Mouse (Mus musculus) CD8-positive naive resting alpha-beta T cell, adult 2 months (primary cell): ENCODE measurements around the gene Aagab.

Experiments
- DNase-seq, 2 experiments: peaks; one replicate each; pipeline ENCODE4 v3.0.0; 2022; ENCODE audit warnings: low read depth in 2 of 2, low spot score in 2 of 2

The Aagab gene

DNA sequence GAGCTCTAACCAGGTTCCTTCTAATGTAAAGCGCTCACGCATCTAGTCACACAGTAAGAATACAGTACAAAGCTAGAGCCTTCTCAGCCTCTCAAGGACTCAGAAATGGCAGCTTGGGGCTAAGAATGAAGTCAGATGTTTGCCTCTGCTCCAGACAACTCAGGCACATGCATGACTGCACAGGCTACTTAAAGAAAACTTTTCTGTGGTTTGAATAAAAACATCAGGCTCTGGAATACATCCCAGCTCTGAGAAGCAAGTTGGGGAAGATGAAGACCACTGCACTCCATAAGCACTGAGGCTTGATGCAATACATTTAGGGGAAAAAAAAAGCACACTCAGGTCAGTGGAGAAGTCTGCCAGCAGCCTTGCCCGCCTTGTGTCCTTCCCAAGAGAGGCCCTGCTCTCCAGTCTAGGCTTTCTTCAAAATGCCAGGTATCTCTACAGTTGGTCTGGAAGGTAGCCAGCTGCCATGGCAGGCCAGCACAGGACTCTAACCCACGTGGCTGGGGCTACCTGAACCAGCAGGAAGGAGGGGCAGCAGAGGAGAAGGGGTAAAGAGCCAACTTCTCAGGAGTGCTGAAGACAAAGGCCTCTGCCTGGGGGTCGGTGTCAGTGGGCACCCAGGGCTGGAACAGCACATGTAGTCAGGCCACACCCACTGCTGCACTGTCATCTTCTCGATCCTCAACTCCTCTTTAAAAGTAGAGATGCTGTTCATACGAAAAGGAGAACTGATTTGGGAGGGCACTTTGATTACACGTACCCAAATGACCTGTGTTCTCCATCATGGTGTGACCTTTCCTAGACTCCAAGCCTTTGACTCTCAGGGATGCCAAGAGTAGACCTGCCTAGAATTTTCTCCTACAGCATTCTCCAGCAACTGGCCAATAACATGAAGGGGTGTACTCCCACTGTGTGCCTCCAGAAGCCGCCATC is 45.4 kb downstream of the Aagab start:
- DNase-seq, result no peak

DNA sequence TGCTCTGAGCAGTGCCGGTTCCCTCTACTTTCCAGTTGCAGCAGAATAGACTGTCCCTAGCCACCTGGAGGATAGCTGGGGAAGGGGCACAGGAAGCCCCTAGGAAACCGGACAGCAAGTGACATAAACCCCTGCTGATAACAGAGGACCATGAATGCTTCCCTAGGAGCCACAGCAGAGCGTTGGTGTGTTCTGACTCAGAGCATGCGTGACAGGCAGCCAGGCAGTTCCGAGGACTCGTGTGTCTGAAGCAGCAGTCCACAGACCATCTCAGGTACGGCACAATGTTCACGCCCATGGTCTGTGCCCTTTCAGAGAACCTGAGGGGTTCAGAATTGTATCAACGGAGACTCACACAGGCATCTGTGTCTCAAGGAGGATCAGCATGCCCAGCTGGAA is 46.1 kb downstream of the Aagab start:
- no peak for DNase-seq

GRCm38 (mm10) chr9:63649841-63650545 is 47.5 kb downstream of the Aagab start:
- DNase-seq, result peak in 1 of 2 experiments; percentile 31

DNA sequence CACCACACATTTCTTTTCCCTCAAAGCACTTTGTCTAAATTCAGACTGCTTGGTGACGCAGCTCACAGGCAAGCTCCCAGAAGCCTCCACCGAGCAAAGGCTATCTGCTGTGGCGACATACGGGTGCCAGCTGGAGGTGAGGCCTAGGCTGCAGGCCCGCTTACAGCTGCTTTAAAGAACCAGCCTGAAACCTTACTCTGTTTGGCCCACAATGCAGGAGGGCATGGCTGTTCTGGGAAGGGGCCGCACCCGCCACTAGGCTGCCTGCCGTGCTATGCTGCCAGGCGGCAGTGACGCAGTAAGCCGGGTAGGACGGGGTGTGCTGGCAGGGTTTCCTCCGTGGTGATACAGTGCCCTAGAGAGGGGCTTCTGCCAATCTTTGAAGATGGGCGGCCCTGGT is 48.4 kb downstream of the Aagab start:
- no peak for DNase-seq

GRCm38 (mm10) chr9:63651594-63651993 is 49.1 kb downstream of the Aagab start:
- no peak for DNase-seq

DNA sequence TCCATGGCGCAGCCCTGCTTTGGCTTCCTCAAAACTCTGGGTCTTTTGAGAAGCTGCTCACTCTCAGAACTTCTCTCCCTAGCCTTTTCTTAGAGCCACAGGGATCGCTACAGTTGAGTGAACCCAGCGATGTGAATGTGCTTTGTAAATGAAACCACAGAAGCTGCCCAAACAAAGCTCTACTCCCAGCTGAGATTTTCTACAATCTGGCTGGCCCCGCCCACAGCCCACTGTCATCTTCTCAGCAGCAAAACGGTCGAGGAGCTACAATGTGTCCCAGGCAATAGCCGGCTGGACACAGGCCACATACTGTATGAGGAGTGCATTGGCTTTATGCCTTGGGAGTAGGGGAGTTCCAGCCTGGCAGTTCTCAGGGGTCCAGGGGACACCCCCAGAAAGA is 51.2 kb downstream of the Aagab start:
- no peak for DNase-seq

DNA sequence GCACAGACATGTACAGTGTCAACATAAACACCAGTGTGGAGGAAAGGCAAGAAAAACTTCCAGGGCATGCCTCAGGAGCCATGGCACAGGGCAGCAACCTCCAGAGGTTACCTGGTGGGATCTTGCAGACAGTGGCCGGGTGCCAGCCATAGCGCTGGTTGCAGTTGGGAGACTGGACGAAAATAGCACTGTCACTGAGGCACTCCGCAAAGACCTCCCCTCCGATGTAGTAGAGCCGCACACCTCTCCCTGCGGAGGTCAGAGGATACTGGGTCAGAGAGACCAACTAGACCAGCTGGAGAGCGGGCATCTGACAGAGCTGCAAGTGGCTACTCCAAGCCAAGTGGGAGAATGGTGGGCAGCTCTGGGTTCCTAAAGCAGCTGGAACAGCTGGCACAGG is 52.1 kb downstream of the Aagab start:
- DNase-seq, result no peak

DNA sequence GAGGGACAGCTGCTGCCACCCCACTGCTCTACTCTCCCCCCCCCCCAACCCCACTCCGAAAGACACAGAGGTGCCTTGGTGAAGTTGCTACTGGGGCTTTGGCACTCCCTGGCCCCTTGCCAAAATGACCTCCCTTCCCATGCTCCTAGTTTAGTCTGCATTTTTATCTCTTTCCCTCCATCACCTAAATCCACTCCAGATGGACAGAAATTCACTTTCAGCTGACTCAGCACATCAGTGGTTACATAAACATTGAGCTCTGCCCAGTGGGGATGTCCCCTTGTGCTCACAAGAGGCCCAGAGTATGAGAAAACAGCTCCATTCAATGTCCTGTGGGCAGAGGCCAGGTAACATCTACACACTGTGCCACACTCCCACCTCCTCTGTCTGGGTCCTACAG is 52.6 kb downstream of the Aagab start:
- no peak for DNase-seq

- DNase-seq, result no peak
These were observed 54.7 kb downstream of the Aagab start for GRCm38 (mm10) chr9:63657167-63657566.

DNA sequence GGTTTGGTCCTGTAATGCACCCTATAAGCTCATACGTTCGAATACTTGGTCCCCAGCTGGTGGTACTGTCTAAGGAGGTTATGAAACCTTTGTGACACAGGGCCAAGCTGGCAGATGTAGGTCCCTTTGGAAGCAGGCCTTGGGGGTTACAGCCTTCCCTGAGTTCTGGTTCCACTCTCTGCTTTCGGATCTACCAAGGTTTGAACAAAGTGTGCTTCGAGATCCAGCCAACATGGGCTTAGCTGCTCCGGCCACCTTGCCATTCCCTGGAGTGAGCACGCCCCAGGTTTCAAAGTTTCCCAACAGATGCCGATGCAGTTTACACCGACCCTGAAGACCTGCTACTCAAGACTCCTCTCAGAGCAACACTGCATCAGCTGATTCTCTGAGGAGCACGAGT is 56.0 kb downstream of the Aagab start:
- DNase-seq, result no peak

- no peak for DNase-seq
These were observed 56.5 kb downstream of the Aagab start for GRCm38 (mm10) chr9:63658970-63659371.

DNA sequence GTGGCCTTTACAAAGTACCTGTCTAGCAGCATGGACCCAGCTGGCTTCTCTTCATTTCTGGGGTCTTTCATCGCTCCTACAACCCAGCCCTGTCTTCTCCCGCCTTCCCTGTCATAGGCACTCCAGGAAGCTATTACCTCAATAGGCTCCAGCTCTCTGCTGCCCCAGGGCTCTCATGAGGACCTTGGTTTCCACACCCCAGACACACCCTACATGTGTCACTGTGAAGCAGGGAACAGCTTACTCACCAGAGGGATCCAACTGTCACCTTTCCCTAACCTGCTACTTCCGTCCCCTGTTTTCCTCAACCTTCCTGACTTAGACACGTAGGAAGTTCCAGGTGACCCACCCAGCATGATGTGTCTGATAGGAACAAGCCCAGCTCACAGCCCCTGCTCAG is 57.6 kb downstream of the Aagab start:
- DNase-seq, result no peak

DNA sequence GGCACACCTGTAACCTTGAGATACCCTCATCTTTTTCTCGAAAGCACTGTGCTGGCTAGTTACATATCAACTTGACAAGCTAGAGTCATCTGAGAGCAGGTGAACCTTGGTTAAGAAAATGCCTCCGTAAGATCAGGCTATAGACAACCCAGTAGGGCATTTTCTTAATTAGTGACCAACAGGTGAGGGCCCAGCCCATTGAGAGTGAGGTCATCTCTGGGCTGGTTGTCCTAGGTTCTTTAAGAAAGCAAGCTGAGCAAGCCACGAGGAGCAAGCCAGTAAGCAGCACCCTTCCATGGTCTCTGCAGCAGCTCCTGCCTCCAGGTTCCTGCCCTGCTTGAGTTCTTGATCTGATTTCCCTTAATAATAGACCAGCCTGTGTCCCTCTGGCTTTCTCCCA is 58.2 kb downstream of the Aagab start:
- no peak for DNase-seq

DNA sequence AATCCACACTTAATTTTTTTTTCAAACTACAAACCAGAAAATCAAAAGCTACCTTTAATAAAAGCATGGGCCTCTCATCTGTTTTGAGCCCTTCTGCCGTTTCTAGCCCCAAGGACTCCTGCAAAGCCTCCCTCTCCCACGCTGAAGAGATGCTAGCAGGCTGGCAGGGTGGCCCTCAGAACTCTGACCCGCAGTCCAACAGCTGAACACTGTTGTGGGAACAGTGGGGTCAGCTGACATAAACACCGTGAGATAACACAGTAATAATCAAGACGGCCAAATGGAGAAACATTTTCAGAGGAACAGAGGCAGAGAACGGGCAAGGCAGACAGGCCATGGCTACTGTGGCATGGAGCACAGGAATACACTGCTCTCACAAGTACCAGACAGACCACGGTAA is 60.3 kb downstream of the Aagab start:
- no peak for DNase-seq

DNA sequence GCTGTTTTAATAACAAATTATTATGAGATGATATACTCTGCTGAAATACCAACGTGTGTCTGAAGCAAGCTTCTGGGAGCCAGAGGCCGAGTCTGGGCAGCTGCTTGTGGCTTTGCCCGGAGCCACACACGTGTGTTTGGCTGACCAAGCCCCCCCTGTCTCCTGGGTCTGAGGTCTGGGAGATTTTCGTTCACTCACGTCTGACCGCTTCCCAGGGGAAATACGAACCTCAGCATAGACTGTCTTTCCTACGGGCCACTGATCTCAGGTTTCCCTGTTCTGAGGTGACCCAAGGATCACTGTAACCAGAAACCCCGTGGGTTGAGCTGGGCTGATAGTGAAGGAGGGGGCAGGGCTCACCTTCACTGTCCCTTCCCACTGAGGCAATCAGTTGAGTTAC is 60.8 kb downstream of the Aagab start:
- DNase-seq, result no peak

GRCm38 (mm10) chr9:63664300-63664745 is 61.9 kb downstream of the Aagab start:
- no peak for DNase-seq

DNA sequence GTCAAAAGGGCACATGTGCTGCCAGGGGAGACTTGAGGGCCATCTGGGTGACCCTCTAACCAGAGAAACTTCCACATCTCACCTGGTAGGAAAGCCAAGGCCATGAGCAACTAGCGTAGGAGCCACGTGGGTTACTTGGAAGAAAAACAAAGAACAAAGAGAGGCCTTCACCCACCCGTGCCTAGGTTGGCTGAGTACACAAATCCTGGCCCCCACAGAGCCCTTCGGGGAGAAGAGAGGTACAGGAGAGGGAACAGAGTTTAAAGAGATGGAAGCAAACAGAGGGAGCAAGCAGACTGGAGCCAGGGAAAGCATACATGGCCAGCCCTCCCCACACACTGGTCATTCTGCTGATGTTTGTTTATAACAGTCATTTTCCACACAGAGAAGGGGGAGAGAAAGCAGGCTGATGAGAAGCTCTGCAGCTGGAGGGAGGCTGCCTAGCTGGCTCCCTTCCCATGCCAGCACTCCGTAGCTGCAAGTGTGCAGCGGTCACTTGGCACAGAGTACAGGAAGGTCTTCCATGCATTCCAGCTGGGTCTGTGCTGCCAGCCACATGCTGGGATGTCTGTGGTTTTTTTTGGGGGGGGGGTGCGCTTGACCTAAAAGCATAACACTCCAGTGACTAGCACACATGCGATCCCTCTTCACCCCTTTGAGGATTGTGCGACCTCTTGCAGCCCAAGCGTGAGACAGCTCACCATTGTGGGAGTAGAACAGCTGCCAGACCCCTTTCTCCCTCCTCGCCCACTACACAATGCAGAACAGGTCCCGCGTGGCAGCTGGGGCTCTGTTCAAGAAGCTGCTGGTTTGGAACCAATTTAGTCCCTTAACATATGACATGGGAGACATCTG is 62.6 kb downstream of the Aagab start:
- DNase-seq, result no peak

GRCm38 (mm10) chr9:63666612-63667372 is 64.3 kb downstream of the Aagab start:
- no peak for DNase-seq

DNA sequence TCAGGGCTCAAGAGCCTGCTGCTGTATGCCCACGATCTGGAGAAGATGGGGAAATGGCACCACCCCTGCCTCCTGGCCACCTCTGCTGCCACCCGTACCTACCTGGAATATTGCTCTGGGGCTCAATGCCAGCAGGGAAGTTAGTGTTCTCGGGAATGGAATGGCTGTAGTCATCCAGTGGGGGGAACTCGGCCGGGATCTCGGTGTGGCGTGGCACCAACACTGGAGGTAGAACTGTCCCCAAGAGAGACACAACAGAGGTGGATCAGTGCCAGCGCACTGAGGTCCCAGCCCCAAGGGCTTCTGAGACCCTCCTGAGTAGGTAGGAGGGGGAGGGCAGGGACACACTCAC is 64.9 kb downstream of the Aagab start:
- DNase-seq, result no peak

DNA sequence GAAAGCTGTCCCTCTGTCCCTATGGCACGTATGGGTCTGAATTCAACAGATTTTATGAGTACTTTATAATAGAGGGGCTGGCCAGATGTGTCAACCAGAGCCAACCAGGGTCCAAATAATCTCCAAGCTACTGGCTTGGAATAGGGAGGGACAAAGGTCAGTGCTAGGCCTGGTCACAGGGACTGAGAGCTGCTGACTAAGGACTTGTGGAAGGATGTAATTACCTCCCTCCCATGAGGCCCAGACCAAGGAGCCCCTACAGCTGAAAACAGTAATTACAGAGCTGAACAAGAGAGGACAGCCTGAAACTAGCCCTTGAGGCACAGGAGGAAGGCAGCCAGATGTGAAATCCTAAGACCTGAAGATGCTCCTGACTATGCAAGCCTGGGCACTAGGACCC is 66.2 kb downstream of the Aagab start:
- DNase-seq, result no peak

- no peak for DNase-seq
These were observed 67.4 kb downstream of the Aagab start for GRCm38 (mm10) chr9:63669816-63670215.
